Mouse (Mus musculus) liver, embryonic 12.5 days (tissue): Measurements from ENCODE around the gene Slc17a6. TPM values are rescaled to one million over a fixed set of nuclear protein-coding genes. Genes with fewer than 3 reads are reported as not detected.

Experiments
- ATAC-seq: fragments of 200-750 bp; cut with Nextera tagmentation; 2 replicates; pipeline ENCODE4 v1.8.0; 2017; ENCODE audit warnings: moderate number of reproducible peaks, mild to moderate bottlenecking, moderate library complexity
- H3K27ac ChIP-seq: fragments of 300-500 bp; sonication (generic); 2 replicates; pipeline ENCODE4 v1.5.1; 2016; ENCODE audit warnings: mild to moderate bottlenecking
- H3K27me3 ChIP-seq: fragments of 300-500 bp; sonication (generic); replicated peaks from 2 replicates; pipeline ENCODE4 v1.6.1; 2016; ENCODE audit warnings: mild to moderate bottlenecking, moderate library complexity
- H3K36me3 ChIP-seq: fragments of 300-500 bp; sonication (generic); 2 replicates; pipeline ENCODE4 v1.6.1; 2016; ENCODE audit warnings: mild to moderate bottlenecking, moderate library complexity
- H3K4me1 ChIP-seq: fragments of 300-500 bp; sonication (generic); 2 replicates; pipeline ENCODE4 v1.6.1; 2016
- H3K4me2 ChIP-seq: fragments of 300-500 bp; sonication (generic); 2 replicates; pipeline ENCODE4 v1.6.1; 2016; ENCODE audit warnings: mild to moderate bottlenecking, moderate library complexity
- H3K4me3 ChIP-seq: fragments of 300-500 bp; sonication (generic); 2 replicates; pipeline ENCODE4 v1.5.1; 2016; ENCODE audit warnings: mild to moderate bottlenecking, moderate library complexity
- H3K9ac ChIP-seq: fragments of 300-500 bp; sonication (generic); 2 replicates; pipeline ENCODE4 v1.6.1; 2016; ENCODE audit warnings: mild to moderate bottlenecking, moderate library complexity
- H3K9me3 ChIP-seq: fragments of 300-500 bp; sonication (generic); replicated peaks from 2 replicates; pipeline ENCODE4 v1.6.1; 2016; ENCODE audit warnings: mild to moderate bottlenecking, moderate library complexity
- WGBS: fragments of 180-500 bp; shearing (Covaris S2); methylation state at CpG from one replicate; pipeline ENCODE4 v1.1.7; 2016; ENCODE audit not compliant: insufficient replicate concordance; 5-methylcytosine and 5-hydroxymethylcytosine counted together
- polyA plus RNA-seq: library from polyadenylated mRNA; unstranded; fragments of >200 nt; fragmentation: Nextera tagmentation; extraction: Ambion mirVana; gene quantifications from 2 replicates; pipeline ENCODE4 v1.2.1, GENCODE M21; 2016

Gene Slc17a6
- not detected in 2 replicates for polyA plus RNA-seq

DNA sequence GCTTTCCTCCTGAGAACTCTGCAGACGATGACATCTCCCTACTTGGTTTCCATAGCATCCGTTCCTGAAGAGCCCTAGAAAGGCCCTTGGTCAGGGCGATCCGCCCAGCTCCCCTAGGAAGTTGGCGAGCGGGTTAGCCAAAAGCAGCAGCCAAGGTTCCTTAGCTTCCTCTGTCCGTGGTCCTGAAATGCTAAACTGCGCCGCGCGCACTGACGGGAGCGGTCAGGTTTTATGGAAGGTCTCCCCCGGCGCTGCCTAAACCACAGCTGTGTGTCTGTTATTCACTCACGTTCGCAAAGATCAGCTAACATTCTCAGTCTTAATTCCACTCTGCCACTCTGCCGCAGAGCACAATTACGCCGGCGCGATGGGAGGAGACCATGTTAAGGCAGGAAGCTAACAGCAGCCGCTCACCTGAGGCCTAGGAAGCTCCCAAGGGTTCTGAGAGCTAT, at the start of gene Slc17a6:
TSS of gene Slc17a6 (plus strand) at position 313 of the 452 bp plus-strand sequence.
- no peak for ATAC-seq
- no peak within 1 kb of the TSS for H3K4me2 ChIP-seq
- H3K27me3 ChIP-seq = peaks cover 50% of the 10 kb centered on the region
- no peaks in the 10 kb centered on the region for H3K4me1 ChIP-seq
- WGBS = 2% methylated on average over 23 of the region's 23 CpGs
- H3K36me3 ChIP-seq = no peaks in the 10 kb centered on the region
- no peak within 1 kb of the TSS for H3K9ac ChIP-seq
- H3K27ac ChIP-seq = no peak within 1 kb of the TSS
- H3K4me3 ChIP-seq = no peak within 1 kb of the TSS
- no peaks in the 10 kb centered on the region for H3K9me3 ChIP-seq

DNA sequence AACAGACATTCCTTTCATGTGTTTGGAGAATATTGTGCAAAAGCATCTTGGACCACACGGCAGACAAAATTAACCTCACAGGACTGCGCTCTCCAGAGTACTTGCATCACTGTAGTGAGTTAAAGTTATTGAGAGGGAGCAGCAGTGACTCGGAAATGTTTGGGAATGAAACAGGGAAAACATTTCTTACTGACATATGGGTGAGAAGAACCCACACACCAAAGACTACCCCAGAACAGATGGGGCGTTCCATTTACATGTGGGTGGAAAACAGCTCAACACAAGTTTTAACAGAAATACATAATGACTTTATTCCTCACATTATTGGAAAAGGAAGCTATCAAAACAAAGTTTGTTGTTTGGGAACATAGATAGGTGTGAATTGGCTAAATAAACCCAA, 21.8 kb upstream of the Slc17a6 start:
- Histone ChIP-seq H3K36me3 (no peaks in the 10 kb centered on the region), H3K4me1 (no peaks in the 10 kb centered on the region), H3K4me3 (no peak overlapping the region), H3K4me2 (no peak overlapping the region), H3K9ac (no peak overlapping the region), H3K27ac (no peak overlapping the region), H3K9me3 (no peaks in the 10 kb centered on the region; the same call in 1 of the 2 replicates), H3K27me3 (no peaks in the 10 kb centered on the region)
- no peak for ATAC-seq
- 62% methylated on average over 4 of the region's 4 CpGs for WGBS

DNA sequence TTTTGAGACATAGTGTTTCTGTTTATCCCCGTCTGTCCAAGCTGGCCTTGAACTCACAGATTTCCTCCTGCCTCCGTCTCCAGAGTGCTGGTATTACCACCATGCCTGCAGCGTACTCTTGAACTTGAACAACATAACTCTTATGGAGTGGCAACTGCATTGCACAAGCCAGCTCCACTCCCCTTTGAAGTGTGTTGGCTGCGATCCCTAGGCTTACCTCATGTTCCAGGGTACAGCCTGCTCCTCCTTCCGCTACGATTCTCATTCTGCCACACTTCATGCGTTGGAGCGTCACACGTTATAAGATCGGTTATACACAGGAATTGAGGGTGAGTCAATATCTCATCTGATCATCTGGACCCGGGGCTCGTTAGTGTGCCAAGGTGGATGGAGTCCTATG, 18.1 kb upstream of the Slc17a6 start:
- Histone ChIP-seq H3K4me2 (no peak overlapping the region), H3K27ac (no peak overlapping the region), H3K4me3 (no peak overlapping the region), H3K9ac (no peak overlapping the region), H3K27me3 (no peaks in the 10 kb centered on the region), H3K4me1 (no peaks in the 10 kb centered on the region), H3K9me3 (no peaks in the 10 kb centered on the region; the same call in 1 of the 2 replicates), H3K36me3 (no peaks in the 10 kb centered on the region)
- ATAC-seq = no peak
- 70% methylated on average over 12 of the region's 12 CpGs for WGBS

DNA sequence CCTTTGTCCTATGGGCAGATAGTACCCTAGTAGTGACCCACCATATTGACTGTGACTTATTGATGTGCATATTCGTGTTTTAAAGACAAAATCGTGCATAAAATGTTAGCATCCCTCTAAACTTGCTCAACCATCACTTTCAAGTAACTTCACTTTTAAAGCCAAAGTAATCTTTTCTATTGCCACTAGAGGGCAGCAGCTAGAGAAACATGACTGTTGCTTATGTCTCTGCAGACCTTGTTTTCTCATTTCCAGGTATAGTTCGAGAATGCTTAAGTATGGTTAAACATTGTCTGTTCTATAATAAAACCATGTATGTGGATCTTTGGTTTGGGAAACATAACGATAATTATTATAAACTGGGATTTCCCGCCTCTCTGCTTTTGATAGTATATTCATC, 7.4 kb upstream of the Slc17a6 start:
- Histone ChIP-seq H3K4me3 (no peak overlapping the region), H3K4me2 (no peak overlapping the region), H3K27ac (no peak overlapping the region), H3K9me3 (no peaks in the 10 kb centered on the region), H3K4me1 (no peaks in the 10 kb centered on the region), H3K27me3 (no peaks in the 10 kb centered on the region), H3K36me3 (no peaks in the 10 kb centered on the region), H3K9ac (no peak overlapping the region)
- 24% methylated on average over 5 of the region's 5 CpGs for WGBS
- ATAC-seq = no peak

DNA sequence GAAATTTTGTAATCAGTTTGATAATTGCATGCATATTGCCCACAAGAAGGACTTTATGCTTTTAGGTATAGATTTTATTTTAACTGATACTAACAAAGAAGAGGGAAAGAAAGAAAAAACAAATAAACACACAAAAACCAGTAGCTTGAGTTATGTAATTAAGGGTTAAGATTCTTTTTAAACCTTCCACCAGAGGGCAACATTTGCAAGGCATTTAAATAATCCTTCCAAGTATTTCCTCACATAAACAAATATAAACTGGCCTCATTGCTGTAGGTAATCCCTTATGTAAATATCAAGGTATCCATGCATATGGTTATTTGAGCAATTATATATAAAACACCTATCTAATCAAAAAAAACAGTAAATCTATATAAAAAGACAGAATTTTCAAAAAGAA, 3.9 kb upstream of the Slc17a6 start:
- Histone ChIP-seq H3K9me3 (no peaks in the 10 kb centered on the region), H3K4me2 (no peak overlapping the region), H3K27me3 (peaks cover 16% of the 10 kb centered on the region), H3K36me3 (no peaks in the 10 kb centered on the region), H3K9ac (no peak overlapping the region), H3K4me3 (no peak overlapping the region), H3K27ac (no peak overlapping the region), H3K4me1 (no peaks in the 10 kb centered on the region)
- ATAC-seq = no peak

DNA sequence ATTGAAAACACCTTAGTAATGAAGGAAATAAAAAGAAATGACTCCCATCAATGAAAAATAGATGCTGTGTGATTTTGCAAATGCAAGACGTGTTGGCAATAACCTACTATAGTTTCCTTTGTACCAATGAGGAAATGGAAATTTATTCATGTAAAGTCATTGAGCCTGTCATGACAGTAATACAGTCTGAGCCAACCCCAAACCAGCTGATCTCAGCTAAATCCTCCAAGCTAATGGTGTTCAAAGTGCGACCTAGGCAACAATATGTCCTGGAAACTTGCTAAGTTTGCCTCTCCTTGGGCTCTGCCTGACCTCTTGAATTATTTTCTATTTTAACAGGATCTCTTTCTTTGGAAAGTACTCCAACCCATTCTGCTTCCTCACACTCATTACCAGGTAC, 3.4 kb upstream of the Slc17a6 start:
- peaks cover 17% of the 10 kb centered on the region for H3K27me3 ChIP-seq
- no peaks in the 10 kb centered on the region for H3K4me1 ChIP-seq
- no peak overlapping the region for H3K4me3 ChIP-seq
- H3K27ac ChIP-seq = no peak overlapping the region
- no peak overlapping the region for H3K4me2 ChIP-seq
- 21% methylated on average over 2 of the region's 2 CpGs for WGBS
- no peak for ATAC-seq
- no peaks in the 10 kb centered on the region for H3K9me3 ChIP-seq
- H3K9ac ChIP-seq = no peak overlapping the region
- H3K36me3 ChIP-seq = no peaks in the 10 kb centered on the region

DNA sequence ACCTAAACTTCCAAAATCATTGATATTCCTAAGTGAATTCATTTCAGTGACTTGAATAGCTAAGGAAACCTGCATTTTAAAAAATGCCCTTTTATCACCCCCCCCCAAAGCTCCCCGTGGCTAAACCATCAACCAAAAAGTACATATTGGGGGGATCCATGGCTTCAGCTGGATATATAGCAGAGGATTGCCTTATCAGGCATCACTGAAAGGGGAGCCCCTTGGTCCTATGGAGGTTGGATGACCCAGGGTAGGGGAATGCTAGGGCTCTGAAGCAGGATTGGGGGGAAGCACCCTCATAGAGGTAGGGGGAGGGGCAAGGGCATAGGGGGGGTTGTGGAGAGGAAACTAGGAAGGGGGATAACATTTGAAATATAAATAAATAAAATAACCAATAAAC, 1.8 kb upstream of the Slc17a6 start:
- Histone ChIP-seq H3K36me3 (no peaks in the 10 kb centered on the region), H3K4me3 (no peak overlapping the region), H3K27me3 (peaks cover 32% of the 10 kb centered on the region), H3K9me3 (no peaks in the 10 kb centered on the region), H3K27ac (no peak overlapping the region), H3K4me2 (no peak overlapping the region), H3K4me1 (no peaks in the 10 kb centered on the region), H3K9ac (no peak overlapping the region)
- WGBS = 19% methylated on average over 1 of the region's 1 CpGs
- ATAC-seq = no peak

DNA sequence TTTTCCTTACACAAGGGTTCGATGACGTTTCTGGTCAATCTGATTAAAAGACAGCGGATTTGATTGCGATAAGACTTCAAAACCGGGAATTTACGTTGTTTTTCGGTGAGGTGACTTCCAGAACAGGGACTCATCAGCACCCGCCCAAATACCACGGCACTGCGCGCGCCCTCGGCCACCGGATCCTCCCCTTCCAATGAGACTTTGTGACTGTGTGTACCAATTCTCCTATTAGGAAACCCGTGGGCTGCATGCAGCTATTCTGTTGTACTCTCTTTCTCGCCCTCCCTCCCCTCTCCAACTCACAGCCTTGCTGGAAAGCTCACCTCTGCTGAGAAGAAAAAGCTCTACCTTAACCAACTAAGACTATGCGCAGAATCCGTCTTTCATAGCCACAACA, 390 bp downstream of the Slc17a6 start:
- Histone ChIP-seq H3K9me3 (no peaks in the 10 kb centered on the region), H3K27ac (no peak overlapping the region), H3K4me2 (no peak overlapping the region), H3K4me1 (no peaks in the 10 kb centered on the region), H3K27me3 (peaks cover 55% of the 10 kb centered on the region), H3K36me3 (no peaks in the 10 kb centered on the region), H3K4me3 (no peak overlapping the region), H3K9ac (no peak overlapping the region)
- no peak for ATAC-seq
- WGBS = 4% methylated on average over 18 of the region's 18 CpGs

DNA sequence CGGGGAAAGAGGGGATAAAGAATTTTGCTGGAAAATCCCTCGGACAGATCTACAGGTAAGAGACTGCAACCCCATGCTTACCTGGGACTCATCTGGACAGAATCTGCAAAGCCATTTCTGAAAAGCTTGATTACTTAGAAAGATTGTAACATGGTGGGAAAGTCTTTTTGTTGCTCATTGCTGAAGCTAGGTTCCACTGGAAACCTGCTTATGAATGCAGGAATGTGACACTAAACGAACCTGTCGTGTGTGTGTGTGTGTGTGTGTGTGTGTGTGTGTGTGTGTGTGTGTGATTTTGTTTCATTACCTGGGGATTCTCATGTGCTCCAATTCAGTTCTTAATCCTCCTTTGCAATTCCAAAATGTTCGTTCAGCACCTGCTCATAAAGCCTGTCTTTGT, 860 bp downstream of the Slc17a6 start:
- no peaks in the 10 kb centered on the region for H3K36me3 ChIP-seq
- H3K4me1 ChIP-seq = no peaks in the 10 kb centered on the region
- H3K4me3 ChIP-seq = no peak overlapping the region
- no peak overlapping the region for H3K4me2 ChIP-seq
- no peak overlapping the region for H3K27ac ChIP-seq
- WGBS = 7% methylated on average over 5 of the region's 5 CpGs
- peaks cover 59% of the 10 kb centered on the region for H3K27me3 ChIP-seq
- no peaks in the 10 kb centered on the region for H3K9me3 ChIP-seq
- ATAC-seq = no peak
- H3K9ac ChIP-seq = no peak overlapping the region

DNA sequence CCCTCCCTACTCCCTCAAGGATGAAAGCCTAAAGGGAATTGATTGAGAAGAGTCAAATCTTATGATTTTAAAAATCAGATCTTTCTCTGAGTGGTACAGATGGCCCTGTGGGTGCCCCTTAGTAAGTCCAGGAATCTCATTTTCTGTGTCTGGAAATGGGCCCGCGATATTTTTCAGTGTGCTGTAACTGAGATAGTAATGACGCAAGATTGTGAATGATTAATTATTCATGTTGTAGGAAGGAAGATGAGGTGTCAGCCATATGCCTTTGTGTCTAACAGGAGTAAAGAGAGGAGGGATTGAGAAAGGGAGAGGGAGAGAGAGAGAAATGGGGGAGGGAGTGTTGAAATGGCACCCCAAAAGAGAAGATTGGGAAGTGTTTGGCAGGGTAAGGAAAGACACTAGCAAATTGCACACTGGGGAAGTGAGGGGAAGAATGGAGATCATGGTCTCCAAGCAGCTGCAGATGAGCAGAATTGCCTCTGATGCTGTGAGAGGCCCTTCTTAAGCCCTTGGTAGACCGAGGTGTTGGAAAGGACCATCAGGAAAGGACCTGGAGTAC, 2.6 kb downstream of the Slc17a6 start:
- Histone ChIP-seq H3K27ac (no peak overlapping the region), H3K4me3 (no peak overlapping the region), H3K9me3 (no peaks in the 10 kb centered on the region), H3K27me3 (peaks cover 72% of the 10 kb centered on the region), H3K36me3 (no peaks in the 10 kb centered on the region), H3K9ac (no peak overlapping the region), H3K4me1 (no peaks in the 10 kb centered on the region), H3K4me2 (no peak overlapping the region)
- ATAC-seq = no peak
- 4% methylated on average over 4 of the region's 4 CpGs for WGBS

DNA sequence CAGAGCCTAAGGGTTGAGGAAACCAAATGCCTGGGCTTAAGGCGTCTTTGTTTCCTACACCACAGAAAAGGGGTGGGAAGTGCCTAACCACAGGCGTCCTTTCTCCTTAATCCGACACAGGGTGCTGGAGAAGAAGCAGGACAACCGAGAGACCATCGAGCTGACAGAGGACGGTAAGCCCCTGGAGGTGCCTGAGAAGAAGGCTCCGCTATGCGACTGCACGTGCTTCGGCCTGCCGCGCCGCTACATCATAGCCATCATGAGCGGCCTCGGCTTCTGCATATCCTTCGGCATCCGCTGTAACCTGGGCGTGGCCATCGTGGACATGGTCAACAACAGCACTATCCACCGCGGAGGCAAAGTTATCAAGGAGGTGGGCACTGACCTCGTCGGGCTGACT, 3.4 kb downstream of the Slc17a6 start:
- H3K27me3 ChIP-seq = peaks cover 74% of the 10 kb centered on the region
- no peak overlapping the region for H3K4me3 ChIP-seq
- no peak for ATAC-seq
- no peak overlapping the region for H3K4me2 ChIP-seq
- H3K27ac ChIP-seq = no peak overlapping the region
- no peaks in the 10 kb centered on the region for H3K36me3 ChIP-seq
- H3K9me3 ChIP-seq = no peaks in the 10 kb centered on the region
- no peaks in the 10 kb centered on the region for H3K4me1 ChIP-seq
- no peak overlapping the region for H3K9ac ChIP-seq
- 5% methylated on average over 23 of the region's 23 CpGs for WGBS

DNA sequence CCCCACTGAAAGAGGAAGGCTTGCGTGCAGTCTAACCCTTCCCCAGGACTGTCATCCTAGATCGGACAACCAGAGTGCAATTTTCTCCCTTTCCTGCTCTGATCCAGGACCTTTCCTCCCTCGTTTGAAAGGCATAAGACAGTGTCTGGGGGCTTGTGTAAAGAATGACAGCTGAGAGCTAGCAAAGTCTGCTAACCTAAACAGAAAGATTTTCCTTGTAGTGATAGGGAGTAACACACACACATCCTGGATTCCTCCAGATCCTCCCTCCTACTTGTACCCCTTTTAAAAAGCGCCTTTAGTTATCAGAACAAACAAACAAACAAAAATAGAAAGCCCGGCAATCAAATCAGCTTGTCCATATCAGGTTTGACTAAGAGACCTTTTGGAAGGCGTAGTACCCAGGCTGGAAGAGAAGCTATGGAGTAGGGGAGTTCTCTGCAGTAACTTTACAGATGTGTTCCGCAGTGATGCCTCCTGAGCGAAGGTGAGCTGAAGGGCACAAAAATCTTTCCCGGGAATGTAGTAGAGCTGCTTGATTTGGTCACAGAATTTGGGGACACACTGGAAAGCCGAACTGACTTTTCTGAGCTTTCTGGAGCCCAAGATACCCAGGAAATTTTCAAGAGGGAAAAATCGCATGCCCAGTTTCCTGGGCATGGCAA, 3.9 kb downstream of the Slc17a6 start:
- Histone ChIP-seq H3K9me3 (no peaks in the 10 kb centered on the region), H3K4me2 (no peak overlapping the region), H3K4me1 (no peaks in the 10 kb centered on the region), H3K9ac (no peak overlapping the region), H3K27me3 (peaks cover 74% of the 10 kb centered on the region), H3K27ac (no peak overlapping the region), H3K36me3 (no peaks in the 10 kb centered on the region), H3K4me3 (no peak overlapping the region)
- no peak for ATAC-seq
- 6% methylated on average over 11 of the region's 11 CpGs for WGBS
